Mouse (Mus musculus) spleen, adult 18-20 months (tissue): ENCODE results near the gene Ccni.
A peak's percentile ranks its signal among the peaks of the same experiment; 100 is the strongest.

Source experiments
- DNase-seq, 2 experiments: peaks; one replicate each; pipeline ENCODE4 v3.0.0; 2022; ENCODE audit warnings: mixed read lengths in 2 of 2

The Ccni gene

GRCm38 (mm10) chr5:93206109-93207005 lies at the start of gene Ccni, which contains the start of gene 2010109A12Rik:
TSS of gene Ccni (minus strand) at chr5:93206495.
TSS of gene 2010109A12Rik (plus strand) at chr5:93206518.
- DNase-seq = peak; percentile 91 to 96

GRCm38 (mm10) chr5:93255759-93256265 lies 49.5 kb upstream of the Ccni start:
- DNase-seq = no peak

DNA sequence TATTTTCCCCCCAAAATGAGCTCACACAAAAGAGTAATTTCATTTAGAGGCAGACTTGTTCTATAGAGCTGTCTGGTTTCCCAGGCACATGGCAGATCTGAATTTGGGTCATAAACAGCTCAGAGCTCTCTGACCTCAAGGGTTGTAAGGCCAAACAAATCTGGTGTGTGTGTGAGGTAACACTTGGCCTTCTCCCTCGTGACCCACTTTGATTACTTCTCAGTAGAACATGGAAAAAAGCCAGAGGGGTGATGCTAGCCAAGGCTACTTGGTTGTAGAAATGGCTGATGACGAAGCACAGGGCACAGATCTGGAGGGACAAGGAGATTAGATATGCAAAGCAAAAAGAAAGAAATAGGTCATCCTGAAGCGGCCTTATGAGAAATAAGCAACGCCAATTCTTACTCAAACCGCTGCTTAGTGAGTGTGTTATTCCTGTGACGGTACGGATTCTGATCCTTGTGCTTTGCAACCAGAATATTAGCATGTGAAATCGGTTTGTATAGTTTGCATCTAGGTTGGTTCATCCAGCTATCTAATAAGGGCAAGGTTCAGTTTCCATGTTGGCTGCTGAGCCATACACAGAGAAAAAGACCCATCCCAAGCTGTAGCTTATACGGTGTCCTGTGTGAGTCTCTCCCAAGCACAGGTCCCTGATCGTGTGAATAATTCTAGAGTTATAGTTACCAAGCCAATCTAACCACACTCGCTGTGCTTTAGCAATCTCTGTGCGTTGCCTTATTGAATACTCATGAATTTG lies 44.9 kb upstream of the Ccni start:
- no peak for DNase-seq

DNA sequence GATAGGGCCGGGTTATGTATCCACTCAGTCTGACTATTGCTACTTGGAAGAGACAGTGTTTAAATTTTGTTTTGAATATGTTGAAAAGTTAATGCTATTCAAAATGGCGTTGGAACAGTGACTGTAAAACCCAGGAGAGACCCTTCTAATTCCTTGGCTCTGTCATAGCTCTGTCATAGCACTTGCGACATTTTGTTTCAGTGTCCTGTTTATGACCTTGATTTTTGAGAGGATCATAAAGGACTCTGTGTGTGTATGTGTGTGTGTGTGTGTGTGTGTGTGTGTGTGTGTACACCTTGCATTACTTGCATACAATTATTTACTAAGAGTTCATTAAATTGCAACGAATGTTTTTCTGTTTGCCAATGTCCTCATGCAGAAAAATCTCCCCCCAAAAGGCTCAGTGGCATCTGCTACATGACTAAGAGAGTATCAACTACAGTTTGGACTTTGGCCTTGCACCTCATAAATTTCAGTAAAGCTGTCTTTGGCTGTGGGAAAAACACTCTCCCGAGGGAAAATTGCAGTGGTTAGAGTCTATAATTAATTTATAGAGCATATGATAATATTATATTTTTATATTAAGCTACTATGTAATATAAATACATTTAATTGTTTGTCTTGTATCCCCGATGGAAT lies 43.8 kb upstream of the Ccni start:
- no peak for DNase-seq

DNA sequence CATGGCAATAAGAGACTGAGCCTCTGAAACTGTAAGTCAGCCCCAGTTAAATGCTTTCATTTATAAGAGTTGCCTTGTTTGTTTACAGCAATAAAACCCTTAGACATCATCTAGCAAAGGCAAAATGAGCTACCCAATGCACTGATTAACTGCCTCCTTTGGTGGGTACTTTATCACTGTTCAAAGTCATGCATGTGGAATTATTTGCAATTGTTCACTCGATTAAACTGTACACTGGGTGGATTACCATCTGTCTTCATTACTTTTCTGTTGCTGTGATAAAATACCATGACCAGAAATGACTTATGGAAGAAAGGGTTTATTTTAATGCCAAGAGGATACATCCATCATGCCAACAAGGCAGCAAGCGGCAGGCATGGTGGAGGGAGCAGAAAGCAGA lies 39.0 kb upstream of the Ccni start:
- DNase-seq = no peak

GRCm38 (mm10) chr5:93239590-93240544 lies 33.6 kb upstream of the Ccni start:
- no peak for DNase-seq

- no peak for DNase-seq
Observed at GRCm38 (mm10) chr5:93236541-93236940, 30.2 kb upstream of the Ccni start.

DNA sequence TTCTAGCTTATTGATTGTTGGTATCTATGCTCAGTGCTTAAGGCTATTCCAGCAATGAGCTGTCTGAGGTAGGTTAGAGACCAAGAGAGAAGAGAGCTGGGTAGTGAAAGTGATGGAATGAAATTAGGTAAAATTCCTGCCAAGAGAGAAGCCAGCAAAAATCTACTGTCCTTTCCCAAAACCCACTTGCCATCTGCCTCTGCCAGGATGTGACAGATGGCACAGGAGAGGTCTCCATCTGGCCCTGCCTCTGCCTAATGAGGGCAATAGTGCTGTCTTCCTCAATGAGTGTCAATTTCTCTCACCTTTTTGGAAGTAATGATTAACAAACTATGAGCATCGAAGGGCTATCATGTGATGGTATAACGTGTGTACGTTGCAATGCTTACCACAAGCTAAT lies 29.6 kb upstream of the Ccni start:
- no peak for DNase-seq

DNA sequence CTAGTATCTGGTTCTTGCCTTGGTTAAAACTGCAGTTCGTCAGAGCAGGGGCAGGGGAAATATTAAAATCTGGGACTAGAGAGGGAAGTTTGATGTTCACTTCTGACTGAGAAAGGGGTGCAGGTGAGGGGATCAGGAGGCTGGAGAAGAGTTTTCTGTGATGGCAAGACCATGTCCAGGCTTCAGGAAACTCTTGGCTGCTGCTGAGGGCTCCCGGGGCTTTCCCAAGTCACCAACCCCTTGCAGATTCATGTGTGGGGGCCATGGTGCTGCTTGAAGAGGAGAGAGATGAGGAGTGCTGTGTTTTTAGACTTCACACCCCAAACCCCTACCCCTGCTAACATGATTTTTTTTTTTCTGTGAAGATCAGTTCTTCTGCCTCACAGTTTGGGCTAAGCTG lies 28.3 kb upstream of the Ccni start:
- no peak for DNase-seq

DNA sequence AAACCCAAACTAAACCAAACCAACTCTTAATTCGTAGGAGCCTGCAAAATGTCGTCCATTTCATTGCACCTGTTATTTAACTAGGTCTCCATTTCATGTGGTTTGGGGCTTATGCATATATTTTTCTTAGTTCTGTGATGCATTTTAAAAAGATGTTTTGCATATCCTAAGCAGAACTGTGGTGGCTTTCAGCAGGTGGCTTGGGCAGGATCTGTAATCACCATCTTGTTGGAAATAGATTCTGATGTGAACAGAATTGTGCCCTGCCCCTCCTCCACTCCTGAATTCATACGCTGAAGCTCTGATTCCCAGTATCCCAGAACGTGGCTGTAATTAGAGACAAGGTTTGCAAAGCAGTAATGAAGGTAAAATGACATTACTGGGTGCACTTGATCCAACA lies 27.8 kb upstream of the Ccni start:
- no peak for DNase-seq

DNA sequence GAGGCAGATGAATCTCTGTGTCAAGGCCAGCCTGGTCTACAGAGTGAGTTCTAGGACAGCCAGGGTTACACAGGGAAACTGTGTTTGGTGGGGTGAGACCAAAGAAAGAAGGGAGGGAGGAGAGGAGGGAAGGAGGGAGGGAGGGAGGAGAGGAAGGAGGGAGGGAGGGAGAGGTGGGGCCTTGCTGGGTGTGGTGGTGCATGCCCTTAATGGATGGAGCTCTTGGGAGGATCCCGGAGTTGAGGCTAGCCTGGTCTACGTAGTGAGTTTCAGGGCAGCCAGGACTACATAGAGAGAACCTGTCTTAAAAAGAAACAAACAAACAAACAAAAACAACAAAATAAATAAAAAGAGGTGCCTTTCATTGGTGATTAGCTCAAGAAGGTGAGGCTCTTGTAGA lies 26.5 kb upstream of the Ccni start:
- DNase-seq = no peak

- no peak for DNase-seq
Observed at GRCm38 (mm10) chr5:93231721-93232120, 25.4 kb upstream of the Ccni start.

GRCm38 (mm10) chr5:93229527-93229926 lies 23.2 kb upstream of the Ccni start:
- no peak for DNase-seq

GRCm38 (mm10) chr5:93227157-93227556 lies 20.9 kb upstream of the Ccni start:
- no peak for DNase-seq

DNA sequence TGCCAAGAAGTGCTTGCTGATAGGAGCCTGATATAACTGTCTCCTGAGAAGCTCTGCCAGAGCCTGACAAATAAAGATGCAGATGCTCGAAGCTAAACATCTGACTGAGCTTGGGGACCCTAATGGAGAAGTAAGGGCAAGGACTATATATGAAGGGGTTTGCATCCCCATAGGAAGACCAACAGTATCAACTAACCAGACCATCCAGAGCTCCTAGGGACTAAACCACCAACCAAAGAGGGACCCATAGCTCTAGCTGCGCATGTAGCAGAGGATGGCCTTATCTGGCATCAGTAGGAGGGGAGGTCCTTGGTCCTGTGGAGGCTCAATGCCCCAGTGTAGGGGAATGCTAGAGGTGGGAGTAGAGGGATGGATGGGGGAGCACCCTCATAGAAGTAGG lies 18.3 kb upstream of the Ccni start:
- no peak for DNase-seq

DNA sequence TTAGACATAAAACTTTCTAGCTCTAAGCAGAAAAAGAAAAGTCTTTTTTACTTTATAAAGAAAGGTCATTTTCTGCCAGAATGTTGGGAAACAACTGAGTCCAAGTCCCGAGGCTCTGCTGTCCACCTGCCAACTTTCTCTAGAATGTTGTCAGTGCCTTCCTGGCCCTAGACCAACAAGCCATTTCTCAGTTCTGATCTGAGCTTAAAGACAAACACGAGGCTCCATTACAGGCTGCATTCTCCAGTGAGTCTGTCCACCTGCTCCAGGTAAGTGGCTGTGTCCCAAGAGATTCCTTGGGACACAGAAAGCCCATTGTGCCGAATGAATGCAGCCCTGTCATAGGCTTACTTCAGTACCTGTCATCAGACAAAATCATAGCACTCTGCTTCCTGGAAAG lies 15.4 kb upstream of the Ccni start:
- no peak for DNase-seq

GRCm38 (mm10) chr5:93218375-93218774 lies 12.1 kb upstream of the Ccni start:
- no peak for DNase-seq

DNA sequence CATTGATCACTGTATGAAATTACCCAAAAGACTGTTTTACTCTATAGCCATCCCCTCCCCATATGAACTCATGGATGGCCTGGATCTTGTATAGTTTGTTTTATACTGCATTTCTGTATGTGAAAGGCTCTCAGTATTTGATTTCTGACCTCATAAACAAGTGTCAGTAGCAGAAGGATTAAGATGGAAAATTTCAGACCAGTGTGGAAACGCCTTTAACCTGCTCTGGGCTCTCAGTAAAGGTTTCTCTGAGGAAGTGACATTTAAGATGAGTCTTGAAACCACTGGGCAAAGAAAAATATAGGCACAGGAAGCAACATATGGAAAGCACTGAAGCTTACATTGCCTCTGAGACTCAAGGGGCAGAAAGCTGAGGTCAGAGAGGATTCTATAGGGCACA lies 1.3 kb upstream of the Ccni start:
- DNase-seq = no peak

DNA sequence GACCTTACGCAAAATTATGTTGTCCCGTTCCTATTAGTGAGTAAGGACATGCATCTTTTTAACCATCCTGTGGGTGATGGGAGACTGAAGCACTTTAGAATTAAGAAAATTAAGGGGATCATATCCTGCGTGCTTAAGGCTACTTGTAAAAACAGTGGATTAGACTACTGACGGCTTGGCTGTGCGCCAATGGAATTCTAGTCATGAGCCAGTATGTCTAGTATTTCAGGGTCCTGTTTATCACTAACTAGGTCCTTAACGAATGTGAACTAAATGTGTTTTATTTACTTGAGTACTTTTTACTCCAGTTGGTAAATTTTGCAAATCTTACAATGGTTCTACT lies 682 bp upstream of the Ccni start:
- peak in 1 of 2 experiments; percentile 26 for DNase-seq

DNA sequence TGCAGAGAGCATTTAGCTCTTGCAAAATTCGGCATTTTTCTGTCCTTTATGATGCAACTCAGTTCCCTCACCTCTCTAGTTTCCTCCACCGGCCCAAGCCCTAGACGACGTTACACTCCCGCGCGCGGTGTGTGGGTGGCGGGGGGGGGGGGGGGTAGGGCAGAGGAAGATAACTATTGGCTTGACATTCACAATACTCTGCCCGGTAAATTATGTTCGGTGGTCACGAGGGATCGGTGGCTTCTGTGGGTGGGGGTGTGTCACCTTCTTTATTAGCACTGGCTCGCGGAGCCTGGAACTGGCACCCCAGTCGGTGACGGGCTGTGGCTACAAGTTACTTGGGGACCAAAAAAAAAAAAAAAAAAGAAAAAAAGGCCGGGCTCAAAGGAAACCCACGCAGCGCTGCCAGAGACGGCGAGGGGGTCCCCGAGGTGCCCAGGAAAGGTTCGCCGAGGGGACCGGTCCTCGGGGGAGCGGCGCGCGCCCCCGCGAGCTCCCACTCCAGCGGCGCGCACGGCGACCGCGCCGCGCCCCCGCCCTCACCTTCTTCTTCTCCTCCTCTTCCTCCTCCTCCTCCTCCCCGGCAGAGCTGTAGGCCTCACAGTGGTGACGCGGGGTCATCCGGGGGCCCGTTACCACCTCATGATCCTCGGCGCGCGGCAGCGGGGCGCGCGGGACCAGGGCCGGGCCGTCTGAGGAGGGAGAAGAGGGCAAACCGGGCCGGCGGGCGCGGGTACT lies 755 bp downstream of the Ccni start:
- DNase-seq = peak; percentile 61 to 64

DNA sequence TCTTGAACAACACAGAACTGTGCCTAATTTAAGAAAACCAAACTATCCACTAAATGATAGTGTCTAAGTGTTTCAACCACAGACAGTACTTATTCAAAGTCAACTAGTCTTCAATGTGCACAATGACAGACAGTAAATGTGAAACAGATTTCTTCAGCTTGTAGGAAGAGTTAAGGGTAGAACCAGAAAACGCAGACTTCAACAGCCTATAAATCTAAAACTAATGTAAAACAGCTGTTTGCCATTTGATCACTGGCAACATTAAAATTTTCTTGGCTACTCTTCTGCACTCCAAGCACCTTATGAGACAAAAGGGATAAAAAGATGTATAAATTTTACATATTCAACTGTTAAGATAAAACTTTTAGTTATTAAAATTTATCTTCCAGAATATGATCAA lies 5.1 kb downstream of the Ccni start:
- DNase-seq = no peak

GRCm38 (mm10) chr5:93198232-93198631 lies 8.1 kb downstream of the Ccni start:
- no peak for DNase-seq
